Mouse (Mus musculus) fat pad, adult 2 months (tissue): Measurements from ENCODE around the gene 2610008E11Rik.
"Not testable (repeated sequence)": the region's sequence is repeated elsewhere in the genome, so short reads cannot be mapped to it uniquely, and the experiment has no call there.

ENCODE experiments used
- DNase-seq: peaks from one replicate; pipeline ENCODE4 v3.0.0-alpha.2; 2011; ENCODE audit warnings: low read depth, low spot score; ENCODE audit errors: extremely low read depth

2610008E11Rik gene

GRCm38 (mm10) chr10:79097161-79097754 is at the start of gene 2610008E11Rik:
Gene 2610008E11Rik, minus strand, starts transcription at chr10:79097600.
- DNase-seq: peak; percentile 74

GRCm38 (mm10) chr10:79116125-79116849 is 18.9 kb upstream of the 2610008E11Rik start:
- DNase-seq: no peak

- DNase-seq: peak; percentile 52
Measured at GRCm38 (mm10) chr10:79115085-79115484, 17.7 kb upstream of the 2610008E11Rik start.

GRCm38 (mm10) chr10:79110482-79110881 is 13.1 kb upstream of the 2610008E11Rik start:
- no peak for DNase-seq

GRCm38 (mm10) chr10:79109156-79109555 is 11.8 kb upstream of the 2610008E11Rik start:
- DNase-seq: no peak

- no peak for DNase-seq
Measured at GRCm38 (mm10) chr10:79107531-79107930, 10.1 kb upstream of the 2610008E11Rik start.

- DNase-seq: no peak
Measured at GRCm38 (mm10) chr10:79106325-79107282, 9.2 kb upstream of the 2610008E11Rik start.

GRCm38 (mm10) chr10:79096706-79097105 is 694 bp downstream of the 2610008E11Rik start:
- no peak for DNase-seq

- DNase-seq: no peak
Measured at GRCm38 (mm10) chr10:79091731-79092130, 5.7 kb downstream of the 2610008E11Rik start.

- DNase-seq: no peak
Measured at GRCm38 (mm10) chr10:79089000-79089399, 8.4 kb downstream of the 2610008E11Rik start.

GRCm38 (mm10) chr10:79086577-79086976 is 10.8 kb downstream of the 2610008E11Rik start:
- DNase-seq: no peak

GRCm38 (mm10) chr10:79057370-79057769 is 40.0 kb downstream of the 2610008E11Rik start:
- not testable (repeated sequence) for DNase-seq

- not testable (repeated sequence) for DNase-seq
Measured at GRCm38 (mm10) chr10:79042457-79042856, 54.9 kb downstream of the 2610008E11Rik start.

- DNase-seq: no peak
Measured at GRCm38 (mm10) chr10:79028441-79028840, 69.0 kb downstream of the 2610008E11Rik start, which contains the start of gene Olfr57. Gene Olfr57, plus strand, starts transcription at chr10:79028741.
